Mouse (Mus musculus) frontal cortex, postnatal 14 days (tissue): ENCODE data around the gene 1700014D04Rik.
A peak's percentile ranks its signal among the peaks of the same experiment; 100 is the strongest.
"Not testable (repeated sequence)": the region's sequence is repeated elsewhere in the genome, so short reads cannot be mapped to it uniquely, and the experiment has no call there.

Source experiments
- DNase-seq, 2 experiments: peaks; one replicate each; pipeline ENCODE4 v3.0.0; 2022; ENCODE audit warnings: low spot score in 2 of 2

The 1700014D04Rik gene

DNA sequence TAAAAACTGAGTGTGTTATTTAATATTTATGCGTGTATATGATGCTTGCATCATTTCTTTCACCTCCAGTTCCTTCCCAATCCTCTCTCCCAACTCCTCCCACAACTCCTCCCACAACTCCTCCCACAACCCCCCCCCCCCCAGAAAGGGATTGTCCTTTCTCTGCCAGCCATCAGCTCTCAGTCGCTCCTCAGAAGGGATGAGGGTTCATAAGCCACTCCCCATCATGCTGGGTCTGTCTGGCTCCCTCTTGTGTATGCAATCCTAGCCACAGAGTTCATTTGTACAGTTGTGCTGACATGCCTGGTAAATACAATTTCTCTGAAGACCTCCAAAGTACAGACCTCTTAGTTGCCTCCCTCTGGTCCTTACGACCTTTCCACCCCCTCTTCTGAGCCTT is 11.4 kb downstream of the 1700014D04Rik start:
- no peak for DNase-seq

DNA sequence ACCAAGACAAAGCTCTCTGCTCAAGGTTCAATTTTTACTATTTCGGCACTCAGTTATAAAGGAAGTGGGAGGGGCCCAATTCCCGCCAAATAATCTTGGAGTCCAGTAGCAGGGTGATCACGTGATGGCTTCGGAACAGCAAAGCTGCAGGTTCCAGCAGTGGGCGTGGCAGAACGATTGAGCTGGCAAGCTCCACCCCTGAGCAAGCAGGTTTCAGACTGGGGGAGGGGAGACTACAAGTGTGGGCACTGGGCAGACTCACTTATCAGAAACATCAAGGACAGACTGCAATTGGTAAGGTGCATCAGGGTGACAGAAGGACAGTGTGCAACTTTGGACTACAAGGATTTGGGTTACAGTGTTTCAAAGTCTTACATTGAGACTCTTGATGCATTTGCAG is 12.2 kb downstream of the 1700014D04Rik start:
- not testable (repeated sequence) for DNase-seq

DNA sequence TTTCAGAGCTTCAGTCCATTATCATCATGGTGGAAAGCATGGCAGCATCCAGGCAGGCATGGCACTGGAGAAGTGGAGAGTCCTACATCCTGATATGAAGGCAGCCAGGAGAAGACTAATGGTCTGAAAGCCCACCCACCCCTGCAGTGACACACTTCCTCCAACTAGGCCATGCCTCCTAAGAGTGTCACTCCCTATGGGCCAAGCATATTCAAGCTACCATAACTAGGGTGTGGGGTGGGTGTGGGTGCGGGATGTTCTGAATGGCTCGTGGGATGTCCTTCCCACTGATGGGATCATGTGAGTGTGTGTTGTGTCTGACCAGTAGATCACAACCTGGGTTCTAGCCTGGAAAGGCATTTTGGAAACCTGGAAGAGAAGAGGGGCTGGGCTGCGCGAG is 12.6 kb downstream of the 1700014D04Rik start:
- no peak for DNase-seq

DNA sequence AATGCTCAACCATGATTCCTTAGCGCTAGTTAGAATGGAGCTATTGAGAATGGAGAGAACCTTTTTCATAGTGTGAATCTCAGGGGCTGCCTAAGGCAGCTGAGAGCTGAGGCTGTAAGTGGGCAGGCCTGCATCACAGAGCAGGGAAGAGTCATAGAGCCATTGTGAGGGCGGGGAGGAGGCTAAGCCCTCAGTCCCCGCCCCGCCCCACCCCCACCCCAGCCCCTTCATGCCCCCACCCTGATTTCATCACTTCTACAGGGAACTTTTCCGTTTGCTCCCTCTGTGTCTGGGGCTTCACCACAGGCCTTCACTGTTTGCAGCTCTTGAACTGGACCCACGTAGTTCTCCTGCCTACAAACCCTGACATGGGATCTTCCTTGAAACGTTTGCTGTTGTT is 14.9 kb downstream of the 1700014D04Rik start, which contains the start of gene Spata31d1d:
Spata31d1d (minus strand) TSS at position 101 of the 400 bp plus-strand sequence.
- DNase-seq, result no peak

DNA sequence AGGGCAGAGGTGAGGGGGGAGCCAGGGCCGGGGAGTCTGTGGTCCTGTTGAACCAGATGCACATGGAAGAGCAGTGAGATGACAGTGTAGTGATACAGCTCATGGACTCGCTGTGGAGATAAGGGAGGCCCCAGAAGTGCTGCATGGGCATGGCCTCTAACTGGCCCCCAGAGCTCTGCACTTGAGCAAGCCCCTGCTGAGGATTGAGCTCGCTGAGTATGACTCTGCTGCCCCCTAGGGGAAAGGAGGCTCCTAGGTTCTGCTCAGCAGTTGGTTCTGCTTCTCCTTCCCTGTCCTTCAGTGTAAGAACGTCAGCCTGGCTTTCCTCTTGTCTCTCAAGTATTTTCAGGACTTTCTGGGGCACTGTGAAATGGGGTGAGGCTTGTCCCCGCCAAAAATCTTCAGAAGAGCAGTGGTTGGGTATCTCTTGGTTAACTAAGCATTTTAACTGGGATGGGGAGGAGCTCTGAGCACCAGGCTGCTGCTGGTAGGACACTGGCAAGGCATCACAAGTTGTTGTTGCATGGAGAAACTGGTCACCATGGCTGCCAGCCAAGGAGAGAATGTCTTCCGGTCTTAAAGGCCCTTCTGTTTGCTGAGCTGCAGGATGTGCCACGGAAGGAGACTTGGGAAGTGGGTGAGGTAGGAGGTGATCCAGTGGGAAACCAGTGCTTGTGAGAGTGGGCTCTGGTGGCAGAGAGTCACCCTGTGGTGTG is 18.0 kb downstream of the 1700014D04Rik start:
- peak; percentile 76 to 80 for DNase-seq

DNA sequence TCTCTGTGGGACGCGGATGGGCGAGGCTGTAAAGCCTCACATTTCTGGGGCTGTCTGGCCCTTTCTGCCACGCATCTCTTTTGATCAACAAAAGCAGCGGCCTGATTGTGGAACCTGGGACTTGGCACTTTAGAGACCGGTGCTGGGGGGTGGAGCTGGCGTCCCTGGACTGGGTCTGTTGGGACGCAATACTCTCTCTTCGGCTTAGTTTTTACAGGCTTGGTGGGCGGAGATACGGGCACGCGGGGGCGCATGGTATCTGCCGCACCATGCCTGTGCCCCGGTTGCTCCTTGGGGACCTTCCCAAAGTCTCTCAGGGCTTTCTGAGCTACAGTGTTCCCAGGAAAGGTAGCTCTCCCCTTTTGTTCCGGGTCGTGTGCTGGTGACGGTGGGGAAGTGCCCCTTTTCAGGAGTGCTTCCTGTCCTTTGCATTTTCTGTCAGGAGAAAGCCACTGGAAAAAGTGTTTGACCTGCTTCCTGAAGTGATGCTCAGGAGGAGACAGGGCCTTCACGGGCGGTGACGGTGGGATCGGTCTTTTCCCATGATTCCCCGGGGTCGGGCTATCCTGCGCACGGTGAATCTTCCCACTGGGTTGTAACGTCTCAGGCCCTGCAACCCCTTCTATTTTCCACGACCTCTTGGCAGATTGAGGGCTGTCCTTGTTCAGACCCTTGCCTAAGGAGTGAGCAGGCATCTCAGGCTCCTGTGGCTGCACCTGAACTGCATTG is 20.2 kb downstream of the 1700014D04Rik start:
- DNase-seq, result no peak

DNA sequence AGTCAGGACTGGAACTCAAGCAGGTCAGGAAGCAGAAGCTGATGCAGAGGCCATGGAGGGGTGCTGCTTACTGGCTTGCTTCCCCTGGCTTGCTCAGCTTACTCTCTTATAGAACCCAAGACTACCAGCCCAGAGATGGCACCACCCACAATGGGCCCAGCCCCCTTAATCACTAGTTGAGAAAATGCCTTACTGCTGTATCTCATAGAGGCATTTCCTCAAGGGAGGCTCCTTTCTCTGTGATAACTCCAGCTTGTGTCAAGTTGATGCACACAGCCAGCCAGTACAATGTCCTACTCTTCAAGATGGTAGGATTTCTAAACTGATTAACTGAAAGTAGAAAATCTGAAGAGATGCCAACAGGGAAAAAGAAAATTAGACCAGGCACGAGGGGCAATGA is 24.5 kb downstream of the 1700014D04Rik start:
- DNase-seq, result not testable (repeated sequence)

DNA sequence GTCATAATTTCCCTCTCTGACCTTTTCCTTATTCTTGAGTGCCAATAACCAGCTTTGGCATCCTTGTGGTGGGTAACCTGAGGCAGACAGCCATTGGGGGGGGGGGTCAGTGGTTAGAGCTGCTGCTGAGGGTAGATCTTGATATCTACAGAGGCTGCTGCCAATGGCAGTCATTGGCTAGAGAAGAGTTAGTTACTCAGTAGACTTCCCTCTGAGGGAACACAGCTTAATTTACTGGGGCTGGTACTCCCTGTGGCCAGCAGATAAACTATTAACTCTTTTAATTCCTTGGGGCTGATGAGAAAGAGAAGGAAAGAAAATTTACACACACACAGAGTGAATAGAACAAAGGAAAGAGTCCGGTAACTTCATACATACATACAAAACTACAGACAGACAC is 27.1 kb downstream of the 1700014D04Rik start:
- no peak for DNase-seq

DNA sequence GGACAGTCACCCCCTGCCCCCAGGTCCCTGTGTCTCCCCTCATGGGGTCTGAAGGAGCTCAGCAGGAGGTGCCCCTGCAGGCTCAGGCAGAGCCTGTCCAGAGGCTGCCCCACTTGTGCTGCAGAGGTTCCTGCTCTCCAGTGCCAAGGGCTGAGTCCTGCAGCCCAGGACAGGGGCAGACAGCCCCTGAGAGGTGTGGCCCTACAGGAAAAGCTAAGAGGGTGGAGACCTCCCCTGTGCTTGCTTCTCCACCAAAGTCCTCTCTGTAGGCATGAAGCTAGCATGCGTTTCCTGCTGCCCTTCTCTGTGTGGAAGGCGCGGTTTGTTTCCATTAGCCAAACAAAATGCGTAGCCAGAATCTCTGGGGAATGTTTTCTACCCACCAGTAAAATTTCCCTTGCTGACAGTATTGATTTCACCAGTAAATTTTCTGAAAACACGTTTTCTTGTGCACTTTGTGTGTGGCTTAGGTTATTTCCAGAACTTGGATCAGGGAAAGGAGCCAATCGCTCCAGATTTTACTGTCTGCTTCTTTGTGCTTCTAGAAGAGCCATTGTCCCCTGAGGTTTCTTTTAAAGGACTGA is 27.6 kb downstream of the 1700014D04Rik start:
- not testable (repeated sequence) for DNase-seq

DNA sequence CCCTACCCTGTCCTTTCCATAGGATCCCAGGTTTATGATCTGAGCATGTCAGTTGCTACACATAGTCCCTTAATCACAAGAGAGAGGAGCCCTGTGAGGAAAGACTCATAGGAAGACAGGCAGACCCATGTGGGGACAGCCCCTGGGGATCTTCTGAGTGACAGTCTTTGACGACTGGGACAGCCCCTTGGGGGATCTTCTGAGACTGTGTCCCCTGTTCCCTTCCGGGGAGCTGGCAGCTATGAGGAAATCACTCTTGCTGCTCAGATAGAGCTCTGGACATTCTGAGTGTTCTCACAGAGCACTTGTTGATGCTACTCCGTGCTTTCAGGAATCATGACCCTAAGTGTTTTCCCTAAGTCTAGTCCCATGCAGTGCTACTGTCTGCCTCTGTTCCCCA is 32.8 kb downstream of the 1700014D04Rik start:
- no peak for DNase-seq

DNA sequence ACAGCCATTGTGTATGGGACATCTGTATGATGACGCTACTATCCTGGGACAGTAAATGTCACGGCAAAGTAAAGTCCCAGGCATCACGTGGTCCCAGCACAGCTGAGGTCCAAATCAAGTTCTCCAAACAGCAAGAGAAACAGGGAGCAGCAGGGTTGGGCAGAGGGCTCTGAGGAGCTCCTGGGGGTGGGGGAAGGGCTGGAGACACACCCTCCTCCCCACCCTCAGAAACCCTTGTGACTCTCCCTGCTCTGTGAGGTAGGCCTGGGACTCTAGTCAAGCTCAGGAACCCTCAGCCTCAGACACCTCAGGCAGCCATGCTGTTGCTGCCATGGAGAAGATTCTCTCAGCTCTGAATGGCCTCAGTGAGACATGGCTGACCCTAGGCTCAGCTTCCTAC is 34.6 kb downstream of the 1700014D04Rik start, which contains the start of gene Spata31d1b:
Spata31d1b (plus strand) TSS at position 301 of the 400 bp plus-strand sequence.
- not testable (repeated sequence) for DNase-seq

DNA sequence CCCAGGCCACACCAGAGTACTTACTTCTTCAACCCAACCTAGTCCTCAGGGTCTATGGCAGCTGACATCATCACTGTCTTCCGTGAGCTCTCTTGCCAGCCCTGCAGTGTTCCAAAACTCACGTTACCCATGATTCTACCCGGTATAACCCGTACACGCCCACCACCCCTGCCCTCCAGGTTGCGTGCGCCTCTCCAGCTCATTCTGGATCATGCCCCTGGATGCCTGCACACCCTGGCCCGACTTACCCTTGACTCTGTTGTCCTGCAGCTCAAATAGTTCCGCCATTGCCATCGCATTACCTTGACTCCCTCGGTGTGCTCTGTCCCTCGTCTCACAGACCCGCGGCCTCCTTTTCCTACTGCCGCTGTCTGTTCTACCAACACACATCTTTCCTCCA is 36.3 kb downstream of the 1700014D04Rik start, which contains the start of gene Spata31d1a:
Spata31d1a (minus strand) TSS at position 101 of the 400 bp plus-strand sequence.
- no peak for DNase-seq

DNA sequence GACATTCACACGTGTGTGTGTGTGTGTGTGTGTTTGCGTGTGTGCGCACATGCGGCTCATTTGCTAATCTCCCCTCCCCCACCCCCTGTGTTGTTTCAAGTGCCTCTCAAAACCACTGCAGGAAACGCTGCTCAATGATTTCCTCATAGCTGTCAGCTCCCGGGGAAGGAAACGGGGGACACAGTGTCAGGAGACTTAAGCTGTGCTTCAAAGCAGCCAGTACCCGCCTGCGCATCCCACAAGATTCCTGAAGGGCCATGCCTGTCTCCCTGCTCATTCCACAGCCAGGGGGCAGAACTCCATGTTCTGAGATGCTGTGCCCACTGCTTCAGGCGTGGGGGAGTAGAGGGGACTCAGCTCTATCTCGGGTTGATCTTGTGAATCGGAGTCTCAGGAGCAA is 42.0 kb downstream of the 1700014D04Rik start:
- DNase-seq, result no peak

DNA sequence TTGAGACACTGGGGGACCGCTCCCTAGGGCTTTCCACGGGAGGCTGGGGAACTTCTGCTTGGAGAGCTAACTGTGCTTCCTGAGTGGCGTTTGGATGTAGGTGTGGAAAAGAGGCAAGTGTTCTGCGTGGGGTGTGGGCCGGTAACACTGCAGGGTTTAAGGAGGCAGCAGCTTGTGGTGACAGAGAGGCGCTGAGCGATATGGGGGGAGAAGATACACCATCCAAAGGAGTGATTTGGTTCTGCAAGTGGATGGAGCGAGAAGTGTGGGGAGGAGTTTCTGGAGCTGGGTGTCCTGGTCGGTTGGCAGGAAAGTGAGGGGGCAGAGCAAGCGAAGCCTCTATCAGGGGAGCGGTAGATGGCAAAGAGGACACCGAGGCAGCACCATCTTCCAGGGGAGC is 43.0 kb downstream of the 1700014D04Rik start:
- DNase-seq, result no peak

DNA sequence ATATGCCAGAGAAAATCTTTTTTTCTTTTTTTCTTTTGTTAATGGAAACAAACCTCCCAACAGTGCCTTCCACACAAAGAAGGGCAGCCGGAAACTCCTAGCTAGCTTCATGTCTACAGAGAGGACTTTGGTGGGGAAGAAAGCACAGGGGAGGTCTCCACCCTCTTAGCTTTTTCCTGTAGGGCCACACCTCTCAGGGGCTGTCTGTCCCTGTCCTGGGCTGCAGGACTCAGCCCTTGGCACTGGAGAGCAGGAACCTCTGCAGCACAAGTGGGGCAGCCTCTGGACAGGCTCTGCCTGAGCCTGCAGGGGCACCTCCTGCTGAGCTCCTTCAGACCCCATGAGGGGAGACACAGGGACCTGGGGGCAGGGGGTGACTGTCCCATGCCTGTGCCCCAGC is 46.4 kb downstream of the 1700014D04Rik start:
- DNase-seq, result not testable (repeated sequence)

DNA sequence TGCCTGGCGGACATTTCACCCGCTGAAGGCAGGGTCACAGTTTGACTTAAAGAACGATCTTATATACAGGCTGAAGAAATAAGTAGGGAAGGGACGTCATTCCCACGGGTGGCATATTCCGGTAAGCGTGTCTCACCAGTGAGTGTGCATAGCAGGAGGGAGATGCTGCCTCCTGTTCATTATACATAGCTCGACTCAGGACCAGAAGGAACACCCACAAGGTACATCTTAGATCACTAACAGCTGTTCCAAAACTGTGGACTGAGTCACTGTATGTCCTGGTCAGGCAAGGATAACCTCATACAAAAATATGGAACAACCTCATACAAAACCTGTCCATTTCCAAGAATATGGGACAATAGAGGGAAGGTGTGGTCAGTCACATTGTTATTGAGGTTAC is 47.4 kb downstream of the 1700014D04Rik start:
- no peak for DNase-seq

DNA sequence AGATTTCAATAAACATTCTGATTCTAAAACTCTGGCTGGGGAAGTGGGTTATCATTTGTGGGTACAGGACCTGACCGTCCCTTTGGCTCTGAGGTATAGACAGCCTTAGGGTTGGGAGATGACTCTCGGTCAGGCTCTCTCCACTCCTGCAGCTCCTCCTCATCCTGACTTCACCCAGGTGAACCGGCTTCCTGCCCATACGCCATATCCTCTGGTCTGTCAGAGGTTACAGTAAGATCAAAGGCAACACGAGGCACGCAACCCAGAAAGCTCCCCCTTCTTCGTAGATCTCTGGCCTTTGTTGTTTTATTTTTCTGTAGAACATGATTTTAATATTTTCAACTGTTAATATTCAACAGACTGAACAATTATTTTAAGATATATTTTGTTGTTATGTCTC is 50.8 kb downstream of the 1700014D04Rik start:
- DNase-seq, result no peak

DNA sequence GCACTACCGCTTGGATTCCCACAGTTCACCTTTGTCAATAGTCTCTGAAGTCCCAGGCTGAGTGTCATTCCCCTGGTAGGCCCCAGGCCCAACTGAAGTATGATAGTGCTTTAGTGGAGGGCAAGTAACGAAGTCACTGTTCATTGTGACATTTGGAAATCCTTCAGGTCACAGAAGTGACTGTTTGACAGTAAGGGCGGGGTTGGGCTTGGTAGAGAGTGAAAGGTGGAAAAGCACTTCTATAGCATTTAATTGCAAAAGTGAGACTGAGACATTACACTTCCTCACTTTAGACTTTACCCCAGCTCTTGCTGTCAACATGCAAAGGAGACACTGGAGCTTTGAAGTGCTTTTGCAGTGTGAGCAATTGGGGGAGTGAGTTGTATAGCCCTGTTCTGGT is 52.5 kb downstream of the 1700014D04Rik start, which contains the start of gene 4921517D22Rik:
4921517D22Rik (minus strand) TSS at position 101 of the 400 bp plus-strand sequence.
- no peak for DNase-seq

DNA sequence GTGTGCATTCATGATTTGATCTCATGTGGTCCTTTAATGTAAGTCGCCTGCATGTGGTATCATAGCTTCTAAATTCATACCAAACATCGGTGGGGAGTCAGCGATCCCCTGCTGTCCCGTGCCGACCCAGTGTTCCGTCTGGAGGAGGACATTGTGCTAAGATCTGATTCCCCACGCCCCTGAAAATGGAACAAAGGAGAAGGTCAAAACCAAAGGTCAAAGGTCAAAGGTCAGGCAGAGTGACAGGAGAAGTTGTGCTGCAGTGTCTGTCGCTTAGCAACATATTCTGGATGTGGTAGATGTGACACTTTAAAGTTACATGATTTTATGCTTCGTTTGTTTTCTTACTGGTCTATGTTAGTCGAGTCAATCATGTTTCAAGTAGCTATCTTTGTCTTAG is 55.1 kb downstream of the 1700014D04Rik start:
- no peak for DNase-seq
